Mouse (Mus musculus): ENCODE measurements around the gene Tmem38b.

- no peak for TF ChIP-seq CTCF (conservative IDR thresholded peaks at IDR 0.05; ENCODE audit: low read length)
- TF ChIP-seq NANOG (IDR thresholded peaks at IDR 0.05; ENCODE audit: borderline replicate concordance, low read length): no peak
- TF ChIP-seq POU5F1 (IDR thresholded peaks at IDR 0.05; ENCODE audit: borderline replicate concordance, low read length): no peak
Measured at GRCm38 (mm10) chr4:53782216-53783070, 43.4 kb upstream of the Tmem38b start.

All from E14TG2a.4 (cell line).